Mouse (Mus musculus): ENCODE results near the gene Siah1b.

GRCm38 (mm10) chrX:164111146-164111545 is 34.9 kb upstream of the Siah1b start:
- TF ChIP-seq CTCF (IDR thresholded peaks at IDR 0.05; ENCODE audit: low read depth): no peak
- no peak for TF ChIP-seq EP300 (IDR thresholded peaks at IDR 0.05; ENCODE audit: low read depth)
